Mouse (Mus musculus) heart, postnatal 0 days (tissue): ENCODE results near the gene Ppp1r36. TPM values are rescaled to one million over a fixed set of nuclear protein-coding genes. Genes with fewer than 3 reads are reported as not detected.
A peak's percentile ranks its signal among the peaks of the same experiment; 100 is the strongest.
"Not testable (repeated sequence)": the region's sequence is repeated elsewhere in the genome, so short reads cannot be mapped to it uniquely, and the experiment has no call there.

ENCODE experiments used
- ATAC-seq: fragments of 200-750 bp; cut with Nextera tagmentation; 2 replicates; pipeline ENCODE4 v1.8.0; 2017; ENCODE audit warnings: low read depth, moderate number of reproducible peaks, moderate library complexity; ENCODE audit not compliant: insufficient read depth
- DNase-seq: peaks from one replicate; pipeline ENCODE4 v3.0.0-alpha.2; 2016; ENCODE audit warnings: low spot score
- H3K27ac ChIP-seq: fragments of 300-500 bp; sonication (generic); 2 replicates; pipeline ENCODE4 v1.5.1; 2014; ENCODE audit warnings: low read depth, mild to moderate bottlenecking
- H3K27me3 ChIP-seq: fragments of 300-500 bp; sonication (generic); 2 replicates; pipeline ENCODE4 v1.6.1; 2014; ENCODE audit warnings: low read length, mixed read lengths; ENCODE audit not compliant: control insufficient read depth, insufficient read depth
- H3K36me3 ChIP-seq: fragments of 300-500 bp; sonication (generic); replicated peaks from 2 replicates; pipeline ENCODE4 v1.6.1; 2014; ENCODE audit warnings: low read length, mixed read lengths; ENCODE audit not compliant: control insufficient read depth, insufficient read depth
- H3K4me1 ChIP-seq: fragments of 300-500 bp; sonication (generic); 2 replicates; pipeline ENCODE4 v1.6.1; 2014; ENCODE audit warnings: antibody characterized with exemption; ENCODE audit not compliant: control insufficient read depth, insufficient read depth
- H3K4me2 ChIP-seq: fragments of 300-500 bp; sonication (generic); 2 replicates; pipeline ENCODE4 v1.6.1; 2014; ENCODE audit warnings: low read depth, mild to moderate bottlenecking, low read length, moderate library complexity
- H3K4me3 ChIP-seq: fragments of 300-500 bp; sonication (generic); 2 replicates; pipeline ENCODE4 v1.5.1; 2014; ENCODE audit warnings: low read depth, low read length
- H3K9ac ChIP-seq: fragments of 300-500 bp; sonication (generic); replicated peaks from 2 replicates; pipeline ENCODE4 v1.6.1; 2014; ENCODE audit warnings: low read depth, low read length, mixed read lengths
- H3K9me3 ChIP-seq: fragments of 300-500 bp; sonication (generic); replicated peaks from 2 replicates; pipeline ENCODE4 v1.6.1; 2016; ENCODE audit warnings: low read length; ENCODE audit not compliant: control insufficient read depth
- CTCF ChIP-seq: IDR thresholded peaks from 2 replicates; pipeline ENCODE4 v1.5.1; 2016; ENCODE audit warnings: antibody characterized with exemption, control low read depth, low read depth
- EP300 ChIP-seq: IDR thresholded peaks from 2 replicates; pipeline ENCODE4 v1.6.1; 2016; ENCODE audit warnings: antibody characterized with exemption, low read depth
- WGBS: fragments of 180-500 bp; shearing (Covaris S2); extraction: QIAGEN DNeasy Blood & Tissue Kit; methylation state at CpG from one replicate; pipeline ENCODE4 v1.1.7; 2014; 5-methylcytosine and 5-hydroxymethylcytosine counted together
- polyA plus RNA-seq: library from polyadenylated mRNA; unstranded; fragments of >200 nt; fragmentation: Nextera tagmentation; extraction: Ambion mirVana; gene quantifications from 2 replicates; pipeline ENCODE4 v1.2.1, GENCODE M21; 2015
- total RNA-seq: library from RNA; depleted of rRNA; stranded (reverse); fragments of >200 nt; gene quantifications from 2 replicates; pipeline ENCODE4 v1.2.3, GENCODE M21; 2014; ENCODE audit warnings: low replicate concordance

The Ppp1r36 gene
- total and polyA plus RNA-seq, 2 experiments from 2014 or later = 1.7 TPM; not detected in 1

GRCm38 (mm10) chr12:76430879-76431406 lies 13.6 kb downstream of the Ppp1r36 start:
- Histone ChIP-seq H3K36me3 (no peaks in the 10 kb centered on the region), H3K27me3 (0 out of 2 replicates have a peak, but pooled peaks cover 8% of the 10 kb centered on the region), H3K27ac (no peak overlapping the region), H3K4me3 (no peak overlapping the region), H3K9me3 (no peaks in the 10 kb centered on the region), H3K4me1 (peaks cover 8% of the 10 kb centered on the region; the same call in 1 of the 2 replicates), H3K9ac (no peak overlapping the region), H3K4me2 (no peak overlapping the region)
- WGBS = 25% methylated on average over 5 of the region's 5 CpGs
- no peak for TF ChIP-seq CTCF
- TF ChIP-seq EP300 = no peak
- ATAC-seq (no peak), DNase-seq (no peak)

DNA sequence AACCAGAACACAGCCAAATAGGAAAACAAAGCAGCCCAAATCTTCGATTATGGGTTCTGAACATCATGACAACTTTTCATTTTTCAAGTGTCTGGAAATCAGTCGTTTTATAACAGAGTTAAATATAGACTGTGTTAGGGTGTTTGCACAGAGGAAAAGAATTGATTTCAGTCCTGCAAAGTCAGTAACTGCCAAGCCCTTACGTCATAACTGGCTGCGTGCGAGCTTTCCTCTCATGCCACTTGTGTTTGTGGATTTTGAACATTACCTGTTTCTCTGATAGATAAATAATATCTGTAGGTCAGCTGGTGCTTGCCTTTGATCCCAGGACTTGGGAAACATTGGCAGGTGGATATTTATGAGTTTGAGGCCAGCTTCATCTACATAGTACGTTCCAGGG lies 14.1 kb downstream of the Ppp1r36 start:
- Histone ChIP-seq H3K9ac (no peak overlapping the region), H3K36me3 (no peaks in the 10 kb centered on the region), H3K4me3 (no peak overlapping the region), H3K4me2 (no peak overlapping the region), H3K4me1 (peaks cover 8% of the 10 kb centered on the region; the same call in 1 of the 2 replicates), H3K27me3 (0 out of 2 replicates have a peak, but pooled peaks cover 8% of the 10 kb centered on the region), H3K9me3 (no peaks in the 10 kb centered on the region), H3K27ac (no peak overlapping the region)
- 59% methylated on average over 6 of the region's 6 CpGs for WGBS
- no peak for TF ChIP-seq EP300
- TF ChIP-seq CTCF = no peak
- DNase-seq = no peak
- ATAC-seq = no peak

- WGBS = 17% methylated on average over 7 of the region's 7 CpGs
- peaks cover 8% of the 10 kb centered on the region; the same call in 1 of the 2 replicates for H3K4me1 ChIP-seq
- ATAC-seq (peak; percentile 27; the same call in 1 of the 2 replicates), DNase-seq (peak; percentile 36)
- H3K27me3 ChIP-seq = 0 out of 2 replicates have a peak, but pooled peaks cover 8% of the 10 kb centered on the region
- TF ChIP-seq EP300 (no peak), CTCF (no peak)
- H3K9ac ChIP-seq = no peak overlapping the region
- H3K4me3 ChIP-seq = no peak overlapping the region
- no peak overlapping the region for H3K27ac ChIP-seq
- peak overlapping the region; percentile 56 for H3K4me2 ChIP-seq
- no peaks in the 10 kb centered on the region for H3K9me3 ChIP-seq
- no peaks in the 10 kb centered on the region for H3K36me3 ChIP-seq
Measured at GRCm38 (mm10) chr12:76434111-76434510, 16.8 kb downstream of the Ppp1r36 start.

GRCm38 (mm10) chr12:76435084-76435483 lies 17.7 kb downstream of the Ppp1r36 start:
- 6% methylated on average over 17 of the region's 17 CpGs for WGBS
- Histone ChIP-seq H3K36me3 (no peaks in the 10 kb centered on the region), H3K9me3 (no peaks in the 10 kb centered on the region), H3K4me2 (peak overlapping the region; percentile 56), H3K27ac (no peak overlapping the region), H3K9ac (0 out of 2 replicates have a peak overlapping the region, but pooled peaks have one; percentile 37), H3K4me1 (peaks cover 8% of the 10 kb centered on the region; the same call in 1 of the 2 replicates), H3K27me3 (0 out of 2 replicates have a peak, but pooled peaks cover 8% of the 10 kb centered on the region), H3K4me3 (peak overlapping the region; percentile 40)
- TF ChIP-seq EP300 (no peak), CTCF (no peak)
- no peak for DNase-seq
- no peak for ATAC-seq

- WGBS = 67% methylated on average over 8 of the region's 8 CpGs
- TF ChIP-seq CTCF (no peak), EP300 (no peak)
- Histone ChIP-seq H3K4me1 (peaks cover 8% of the 10 kb centered on the region; the same call in 1 of the 2 replicates), H3K27me3 (0 out of 2 replicates have a peak, but pooled peaks cover 8% of the 10 kb centered on the region), H3K9me3 (no peaks in the 10 kb centered on the region), H3K4me3 (no peak overlapping the region), H3K27ac (no peak overlapping the region), H3K4me2 (no peak overlapping the region), H3K36me3 (no peaks in the 10 kb centered on the region), H3K9ac (no peak overlapping the region)
- DNase-seq (no peak), ATAC-seq (no peak)
Measured at GRCm38 (mm10) chr12:76435549-76435948, 18.2 kb downstream of the Ppp1r36 start.

- not testable (repeated sequence) for H3K4me2 ChIP-seq, H3K9me3 ChIP-seq, H3K9ac ChIP-seq, H3K4me3 ChIP-seq, H3K36me3 ChIP-seq, H3K27ac ChIP-seq, H3K4me1 ChIP-seq, DNase-seq, ATAC-seq, H3K27me3 ChIP-seq
- WGBS = 66% methylated on average over 6 of the region's 6 CpGs
Measured at GRCm38 (mm10) chr12:76443488-76443887, 26.1 kb downstream of the Ppp1r36 start.
